Mouse (Mus musculus) G1E (cell line): ENCODE data around the gene Lbh. TPM values are rescaled to one million over a fixed set of nuclear protein-coding genes. Genes with fewer than 3 reads are reported as not detected.

Experiments used
- ATAC-seq: 2 replicates; pipeline ENCODE4 v1.8.0; 2016; ENCODE audit warnings: mild to moderate bottlenecking; ENCODE audit not compliant: insufficient number of reproducible peaks, poor library complexity, low FRiP score, severe bottlenecking; ENCODE audit errors: extremely low read depth
- DNase-seq: peaks from one replicate; pipeline ENCODE4 v3.0.0; 2012; ENCODE audit warnings: low spot score
- H3K27me3 ChIP-seq: 2 replicates; pipeline ENCODE4 v1.6.1; 2012; ENCODE audit warnings: mild to moderate bottlenecking, low read length, inconsistent platforms; ENCODE audit not compliant: insufficient read depth
- H3K36me3 ChIP-seq: replicated peaks from 2 replicates; pipeline ENCODE3; 2012; ENCODE audit warnings: mild to moderate bottlenecking, inconsistent platforms
- H3K4me1 ChIP-seq: 2 replicates; pipeline ENCODE4 v1.6.1; 2012; ENCODE audit warnings: low read depth, low read length, inconsistent platforms, mixed read lengths; ENCODE audit not compliant: insufficient read depth
- H3K4me3 ChIP-seq: 2 replicates; pipeline ENCODE4 v1.5.1; 2012; ENCODE audit warnings: low read depth, mild to moderate bottlenecking, inconsistent platforms, low read length, moderate library complexity, mixed read lengths
- H3K9me3 ChIP-seq: replicated peaks from 2 replicates; pipeline ENCODE4 v1.6.1; 2012; ENCODE audit warnings: inconsistent platforms
- CTCF ChIP-seq: IDR thresholded peaks from 2 replicates; pipeline ENCODE4 v1.5.1; 2012; ENCODE audit warnings: low read depth, low read length, inconsistent platforms, mixed read lengths
- GATA1 ChIP-seq: IDR thresholded peaks from 2 replicates; pipeline ENCODE4 v1.6.1; 2012; ENCODE audit warnings: borderline replicate concordance, low read length, inconsistent platforms, mixed read lengths
- GATA2 ChIP-seq: IDR thresholded peaks from 2 replicates; pipeline ENCODE4 v1.6.1; 2012; ENCODE audit warnings: low read depth, low read length, inconsistent platforms, borderline replicate concordance
- POLR2AphosphoS5 ChIP-seq: IDR thresholded peaks from 2 replicates; pipeline ENCODE4 v1.6.1; 2012; ENCODE audit warnings: low read depth, low read length, inconsistent platforms; ENCODE audit not compliant: insufficient replicate concordance
- TAL1 ChIP-seq: conservative IDR thresholded peaks from 2 replicates; pipeline ENCODE4 v1.6.1; 2012; ENCODE audit warnings: low read depth, low read length, inconsistent platforms, mixed read lengths
- polyA plus RNA-seq: library from polyadenylated mRNA; stranded (reverse); fragments of >175 nt; gene quantifications from 2 replicates; pipeline ENCODE4 v1.2.3, GENCODE M21; 2012
- total RNA-seq, 2 experiments: library from RNA; stranded (forward) in 1 of 2; stranded (reverse) in 1 of 2; fragments of 200-1000 nt in 1 of 2; fragments of >200 nt in 1 of 2; fragmentation: Nextera tagmentation in 1 of 2; gene quantifications; 2 replicates each; pipeline ENCODE4 v1.2.3; 2014 to 2017

Lbh gene
- total and polyA plus RNA-seq, 3 experiments = 0.02 to 8.0 (median 0.05) TPM

DNA sequence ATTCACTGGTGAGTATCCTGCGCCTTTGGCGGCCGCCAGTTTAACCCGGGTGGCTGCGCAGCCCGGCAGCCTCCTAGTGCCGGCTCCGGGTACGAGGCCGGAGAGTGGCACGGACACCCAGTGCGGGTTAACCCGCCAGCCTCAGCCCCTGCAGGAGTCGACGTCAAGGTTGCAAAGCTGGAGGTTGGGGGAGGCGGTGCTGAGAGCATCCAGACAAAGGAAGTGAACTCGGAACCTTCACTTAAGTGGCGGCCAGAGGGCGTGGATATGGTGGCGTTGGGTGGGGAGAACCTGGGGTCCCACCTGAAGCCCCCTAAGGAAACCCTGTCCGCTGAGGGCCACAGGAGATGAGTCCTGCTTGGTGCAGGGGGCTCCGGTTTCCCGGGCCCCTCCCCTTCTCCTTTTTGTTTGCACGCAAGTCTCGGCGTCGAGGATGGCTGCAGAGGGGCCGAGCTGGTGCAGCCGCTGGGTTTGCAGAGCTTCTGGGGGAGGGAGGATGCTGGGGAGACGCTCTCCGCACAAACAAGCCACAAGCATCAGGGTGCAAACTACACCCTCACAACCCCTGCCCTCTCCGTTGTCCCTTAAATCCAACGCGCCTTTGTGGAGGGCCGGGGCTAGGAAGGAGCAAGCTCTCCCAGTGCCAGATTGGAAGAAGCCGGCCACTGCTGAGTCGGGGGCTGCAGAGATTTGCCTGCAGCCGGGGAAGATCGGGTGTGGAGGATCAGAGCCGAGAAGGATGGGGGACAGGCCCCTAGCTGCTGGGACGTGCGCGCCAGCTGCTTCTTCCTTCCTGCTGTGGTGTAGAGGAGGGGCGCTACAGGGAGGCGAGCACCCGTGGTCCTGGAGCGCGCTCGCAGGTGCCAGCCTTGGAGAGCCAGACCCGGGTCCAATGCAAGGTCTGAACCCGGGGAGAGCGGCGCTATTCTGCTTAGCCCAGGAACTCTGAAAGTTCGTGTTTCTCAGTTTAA lies 751 bp downstream of the Lbh start:
- Histone ChIP-seq H3K4me1 (no peaks in the 10 kb centered on the region), H3K9me3 (peaks cover 39% of the 10 kb centered on the region), H3K36me3 (no peaks in the 10 kb centered on the region), H3K27me3 (no peaks in the 10 kb centered on the region), H3K4me3 (no peak overlapping the region)
- no peak for TF ChIP-seq CTCF
- no peak for TF ChIP-seq TAL1
- no peak for TF ChIP-seq GATA2
- ATAC-seq (no peak), DNase-seq (no peak)

DNA sequence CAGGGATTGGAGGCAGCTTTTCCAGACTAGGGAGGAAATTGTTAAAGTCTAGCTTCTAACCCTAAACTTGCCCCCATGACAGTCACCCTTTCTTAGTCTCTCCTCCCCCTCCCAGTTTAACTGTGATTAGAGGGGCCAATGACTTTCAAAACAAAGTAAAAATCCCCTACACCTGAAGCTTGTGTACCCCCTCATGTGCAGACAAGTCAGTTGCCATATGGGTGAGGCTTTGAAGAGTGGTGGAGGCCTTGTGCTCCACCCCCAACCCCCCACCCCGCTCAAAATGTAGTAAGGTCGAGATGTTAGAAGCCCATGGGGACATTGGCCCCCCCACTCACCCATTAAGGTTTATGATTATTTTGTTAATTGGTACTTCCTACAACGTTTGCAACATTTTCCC lies 1.5 kb downstream of the Lbh start:
- Histone ChIP-seq H3K9me3 (peaks cover 39% of the 10 kb centered on the region), H3K36me3 (no peaks in the 10 kb centered on the region), H3K4me3 (no peak overlapping the region), H3K27me3 (no peaks in the 10 kb centered on the region), H3K4me1 (no peaks in the 10 kb centered on the region)
- no peak for TF ChIP-seq POLR2AphosphoS5
- no peak for TF ChIP-seq GATA2
- no peak for TF ChIP-seq TAL1
- no peak for TF ChIP-seq CTCF
- no peak for TF ChIP-seq GATA1
- DNase-seq (no peak), ATAC-seq (no peak)

DNA sequence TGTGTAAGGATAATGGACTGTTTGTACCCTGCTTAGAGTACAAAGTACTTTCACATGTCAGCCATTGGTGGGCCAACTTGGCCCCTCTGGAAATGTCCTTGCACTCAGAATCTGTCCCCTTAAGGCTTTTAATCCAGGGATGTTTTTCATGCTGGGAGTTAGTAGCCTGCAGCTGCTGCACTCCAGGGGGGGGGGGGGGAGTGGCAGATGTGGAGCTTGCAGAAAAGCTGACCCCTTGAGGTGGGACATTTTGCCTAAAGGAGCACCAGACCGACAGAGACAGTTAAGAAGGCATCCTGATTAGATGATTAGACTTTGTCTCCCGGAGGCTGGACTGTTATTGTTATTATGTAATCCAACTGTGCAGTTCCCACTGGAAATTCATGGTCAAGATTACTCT lies 2.3 kb downstream of the Lbh start:
- H3K4me1 ChIP-seq = no peaks in the 10 kb centered on the region
- DNase-seq = no peak

DNA sequence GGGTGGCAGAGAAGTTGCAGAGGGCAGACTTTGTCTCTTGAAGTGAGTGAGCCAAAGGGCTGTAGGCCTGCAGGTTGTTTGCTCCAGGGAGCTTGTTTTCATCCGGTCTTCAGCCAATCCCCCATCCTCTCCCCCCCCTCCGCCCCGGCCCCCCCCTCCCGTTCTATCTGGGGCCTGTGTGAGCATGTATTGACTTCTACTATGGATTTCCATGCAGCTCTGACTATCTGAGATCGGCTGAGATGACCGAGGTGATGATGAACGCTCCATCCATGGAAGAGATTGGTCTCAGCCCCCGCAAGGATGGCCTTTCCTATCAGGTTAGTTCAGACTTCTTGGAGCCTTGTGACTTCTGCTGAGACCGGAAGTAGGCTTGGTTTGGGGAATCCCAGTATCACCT lies 2.9 kb downstream of the Lbh start:
- no peak overlapping the region for H3K4me3 ChIP-seq
- ATAC-seq (no peak), DNase-seq (no peak)
- no peaks in the 10 kb centered on the region for H3K36me3 ChIP-seq
- H3K9me3 ChIP-seq = peaks cover 40% of the 10 kb centered on the region
- TF ChIP-seq CTCF (no peak), GATA2 (no peak), POLR2AphosphoS5 (no peak), GATA1 (no peak), TAL1 (no peak)
- no peaks in the 10 kb centered on the region for H3K27me3 ChIP-seq
- no peaks in the 10 kb centered on the region for H3K4me1 ChIP-seq

More for the DNA sequence above, 2.3 kb downstream of the Lbh start:
- Histone ChIP-seq H3K36me3 (no peaks in the 10 kb centered on the region), H3K4me3 (no peak overlapping the region), H3K9me3 (peaks cover 39% of the 10 kb centered on the region), H3K27me3 (no peaks in the 10 kb centered on the region)
- ATAC-seq = no peak
- no peak for TF ChIP-seq TAL1
- TF ChIP-seq CTCF = no peak
- TF ChIP-seq POLR2AphosphoS5 = no peak
- no peak for TF ChIP-seq GATA2
- TF ChIP-seq GATA1 = no peak

DNA sequence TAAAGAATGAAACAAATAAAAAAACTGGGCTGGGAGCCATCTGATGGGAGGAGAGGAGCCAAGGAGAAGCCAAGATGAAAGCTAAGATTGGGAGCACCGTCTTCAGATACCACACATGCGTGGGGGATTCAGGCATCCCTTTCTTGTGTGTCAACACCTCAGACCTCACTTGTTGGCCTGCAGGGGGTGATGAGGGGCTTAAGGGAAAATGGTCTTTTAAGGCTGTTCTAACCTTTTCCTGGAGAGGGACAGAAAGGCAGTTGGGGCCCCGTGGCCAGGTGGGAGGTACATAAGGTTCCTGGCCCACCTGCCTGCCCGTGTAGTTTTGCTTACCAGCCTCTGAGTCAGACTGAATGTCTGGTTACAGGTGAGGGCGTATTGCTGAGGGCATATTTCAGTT lies 4.1 kb downstream of the Lbh start:
- TF ChIP-seq CTCF (no peak), TAL1 (no peak), GATA1 (no peak), GATA2 (no peak), POLR2AphosphoS5 (no peak)
- Histone ChIP-seq H3K4me1 (no peaks in the 10 kb centered on the region), H3K4me3 (no peak overlapping the region), H3K27me3 (no peaks in the 10 kb centered on the region), H3K9me3 (peaks cover 39% of the 10 kb centered on the region), H3K36me3 (no peaks in the 10 kb centered on the region)
- ATAC-seq = no peak
- no peak for DNase-seq

DNA sequence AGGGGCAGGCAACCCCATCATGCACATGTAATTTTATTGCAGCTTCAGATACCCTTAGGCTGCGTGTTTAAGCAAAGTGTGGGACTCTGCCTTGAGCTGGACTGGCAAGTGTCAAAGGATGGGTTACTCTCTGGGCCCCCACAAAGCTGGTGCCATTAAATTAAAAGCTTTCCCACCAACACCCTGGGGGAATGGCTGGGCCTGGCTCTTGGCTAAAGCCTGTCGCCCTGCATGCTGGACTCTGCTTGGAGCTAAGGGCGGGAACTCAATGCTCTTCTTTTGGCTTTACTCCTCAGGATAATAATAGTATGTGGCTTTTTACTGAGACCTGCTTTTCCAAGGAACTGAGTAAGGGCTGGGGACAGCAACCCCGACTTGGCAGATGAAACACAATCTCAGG lies 5.2 kb downstream of the Lbh start:
- Histone ChIP-seq H3K4me1 (no peaks in the 10 kb centered on the region), H3K36me3 (no peaks in the 10 kb centered on the region)
- TF ChIP-seq CTCF (no peak), GATA2 (no peak), POLR2AphosphoS5 (no peak), GATA1 (no peak), TAL1 (no peak)

More for the DNA sequence above, 5.2 kb downstream of the Lbh start:
- ATAC-seq (no peak), DNase-seq (no peak)
- H3K27me3 ChIP-seq = no peaks in the 10 kb centered on the region
- no peak overlapping the region for H3K4me3 ChIP-seq
- peaks cover 28% of the 10 kb centered on the region for H3K9me3 ChIP-seq
